Mouse (Mus musculus) liver, embryonic 14.5 days (tissue): ENCODE data around the gene Gsx2. TPM values are rescaled to one million over a fixed set of nuclear protein-coding genes. Genes with fewer than 3 reads are reported as not detected.
A peak's percentile ranks its signal among the peaks of the same experiment; 100 is the strongest.

Experiments
- ATAC-seq: fragments of 200-750 bp; cut with Nextera tagmentation; 2 replicates; pipeline ENCODE4 v1.8.0; 2017; ENCODE audit warnings: moderate number of reproducible peaks, mild to moderate bottlenecking, moderate library complexity; ENCODE audit not compliant: insufficient read depth
- DNase-seq, 3 experiments: peaks; one replicate each; pipeline ENCODE4 v3.0.0-alpha.2; 2012 to 2013; ENCODE audit warnings: low read depth in 3 of 3, low spot score in 3 of 3
- H3K27ac ChIP-seq: fragments of 300-500 bp; sonication (generic); 2 replicates; pipeline ENCODE4 v1.5.1; 2014; ENCODE audit warnings: moderate library complexity, mild to moderate bottlenecking, control low read depth, inconsistent platforms
- H3K27me3 ChIP-seq: fragments of 300-500 bp; sonication (generic); 2 replicates; pipeline ENCODE4 v1.6.1; 2014; ENCODE audit warnings: mild to moderate bottlenecking, low read length, moderate library complexity; ENCODE audit not compliant: control insufficient read depth, insufficient read depth
- H3K36me3 ChIP-seq: fragments of 300-500 bp; sonication (generic); replicated peaks from 2 replicates; pipeline ENCODE4 v1.6.1; 2014; ENCODE audit warnings: low read depth; ENCODE audit not compliant: control insufficient read depth, insufficient read depth
- H3K4me1 ChIP-seq, 2 experiments: fragments of 200-500 bp in 1 of 2; fragments of 300-500 bp in 1 of 2; sonication (generic) in 1 of 2; replicated peaks; 2 replicates each; pipeline ENCODE4 v1.6.1; 2012 to 2014; ENCODE audit warnings: antibody characterized with exemption in 1 of 2, inconsistent platforms in 1 of 2, low read length in 1 of 2; ENCODE audit not compliant: control insufficient read depth in 2 of 2, insufficient read depth in 2 of 2
- H3K4me2 ChIP-seq: fragments of 300-500 bp; sonication (generic); 2 replicates; pipeline ENCODE4 v1.6.1; 2014; ENCODE audit warnings: low read depth, mild to moderate bottlenecking, control low read depth, moderate library complexity
- H3K4me3 ChIP-seq, 2 experiments: fragments of 200-500 bp in 1 of 2; fragments of 300-500 bp in 1 of 2; sonication (generic) in 1 of 2; 2 replicates each; pipeline ENCODE4 v1.5.1; 2012 to 2014; ENCODE audit warnings: low read depth in 2 of 2, low read length in 2 of 2, mild to moderate bottlenecking in 2 of 2, control low read depth in 1 of 2, inconsistent platforms in 1 of 2, moderate library complexity in 1 of 2; ENCODE audit not compliant: insufficient read depth in 1 of 2
- H3K9ac ChIP-seq: fragments of 300-500 bp; sonication (generic); replicated peaks from 2 replicates; pipeline ENCODE4 v1.6.1; 2014; ENCODE audit warnings: mild to moderate bottlenecking, control low read depth, moderate library complexity
- H3K9me3 ChIP-seq: fragments of 300-500 bp; sonication (generic); 2 replicates; pipeline ENCODE4 v1.6.1; 2016; ENCODE audit warnings: low read length, mixed read lengths; ENCODE audit not compliant: control insufficient read depth
- CTCF ChIP-seq: IDR thresholded peaks from 2 replicates; pipeline ENCODE4 v1.5.1; 2016; ENCODE audit warnings: antibody characterized with exemption, low read depth, control low read depth
- EP300 ChIP-seq: IDR thresholded peaks from 2 replicates; pipeline ENCODE4 v1.6.1; 2016; ENCODE audit warnings: antibody characterized with exemption, low read depth
- WGBS: fragments of 180-500 bp; shearing (Covaris S2); extraction: QIAGEN DNeasy Blood & Tissue Kit; methylation state at CpG from one replicate; pipeline ENCODE4 v1.1.7; 2014; ENCODE audit not compliant: insufficient replicate concordance; 5-methylcytosine and 5-hydroxymethylcytosine counted together
- polyA plus RNA-seq, 2 experiments: library from polyadenylated mRNA; depleted of rRNA in 1 of 2; stranded (reverse) in 1 of 2; unstranded in 1 of 2; fragments of >200 nt; fragmentation: Nextera tagmentation in 1 of 2; extraction: Ambion mirVana in 1 of 2; gene quantifications; 2 replicates each; pipeline versions ENCODE4 v1.2.1 to v1.2.3; 2012 to 2014

The Gsx2 gene
- polyA plus RNA-seq, 2 experiments, result not detected

- no peaks in the 10 kb centered on the region for H3K36me3 ChIP-seq
- no peak for TF ChIP-seq EP300
- TF ChIP-seq CTCF, result no peak
- H3K4me3 ChIP-seq, result no peak overlapping the region
- H3K9ac ChIP-seq, result no peak overlapping the region
- H3K4me2 ChIP-seq, result no peak overlapping the region
- H3K27me3 ChIP-seq, result peaks cover 100% of the 10 kb centered on the region
- no peaks in the 10 kb centered on the region for H3K4me1 ChIP-seq
- 4% methylated on average over 17 of the region's 17 CpGs for WGBS
- DNase-seq (no peak), ATAC-seq (no peak)
- H3K27ac ChIP-seq, result no peak overlapping the region
- no peaks in the 10 kb centered on the region for H3K9me3 ChIP-seq
These were observed 1.1 kb downstream of the Gsx2 start for GRCm38 (mm10) chr5:75076326-75077050.

- WGBS, result 2% methylated on average over 19 of the region's 19 CpGs
- TF ChIP-seq EP300, result no peak
- no peak for TF ChIP-seq CTCF
- no peak for ATAC-seq
These were observed 1.6 kb downstream of the Gsx2 start for GRCm38 (mm10) chr5:75077051-75077380.

GRCm38 (mm10) chr5:75079564-75079963, 4.2 kb downstream of the Gsx2 start:
- Histone ChIP-seq H3K4me3 (no peak overlapping the region), H3K36me3 (no peaks in the 10 kb centered on the region), H3K27me3 (peaks cover 99% of the 10 kb centered on the region), H3K27ac (no peak overlapping the region), H3K9ac (no peak overlapping the region), H3K9me3 (no peaks in the 10 kb centered on the region), H3K4me1 (no peaks in the 10 kb centered on the region), H3K4me2 (no peak overlapping the region)
- TF ChIP-seq EP300, result no peak
- peak; percentile 39 for TF ChIP-seq CTCF
- no peak for DNase-seq
- 0% methylated on average over 7 of the region's 7 CpGs for WGBS
- no peak for ATAC-seq

More at GRCm38 (mm10) chr5:75077051-75077380, 1.6 kb downstream of the Gsx2 start:
- no peak for DNase-seq
- Histone ChIP-seq H3K9ac (no peak overlapping the region), H3K27ac (no peak overlapping the region), H3K4me3 (no peak overlapping the region), H3K4me1 (no peaks in the 10 kb centered on the region), H3K36me3 (no peaks in the 10 kb centered on the region), H3K27me3 (peaks cover 99% of the 10 kb centered on the region), H3K9me3 (no peaks in the 10 kb centered on the region), H3K4me2 (no peak overlapping the region)

- 7% methylated on average over 6 of the region's 6 CpGs for WGBS
- Histone ChIP-seq H3K9me3 (no peaks in the 10 kb centered on the region), H3K4me2 (no peak overlapping the region), H3K4me3 (no peak overlapping the region), H3K27ac (no peak overlapping the region), H3K4me1 (no peaks in the 10 kb centered on the region), H3K36me3 (no peaks in the 10 kb centered on the region), H3K9ac (no peak overlapping the region), H3K27me3 (peaks cover 93% of the 10 kb centered on the region)
- TF ChIP-seq EP300, result no peak
- TF ChIP-seq CTCF, result no peak
- ATAC-seq (no peak), DNase-seq (no peak)
These were observed 7.0 kb downstream of the Gsx2 start for GRCm38 (mm10) chr5:75082439-75082838.

- ATAC-seq, result no peak
- no peaks in the 10 kb centered on the region for H3K9me3 ChIP-seq
- TF ChIP-seq CTCF (no peak), EP300 (no peak)
- H3K9ac ChIP-seq, result no peak overlapping the region
- H3K27ac ChIP-seq, result no peak overlapping the region
- DNase-seq, result no peak
- H3K4me3 ChIP-seq, result no peak overlapping the region
- H3K27me3 ChIP-seq, result peaks cover 88% of the 10 kb centered on the region
- 2% methylated on average over 13 of the region's 14 CpGs for WGBS
- H3K36me3 ChIP-seq, result no peaks in the 10 kb centered on the region
- no peaks in the 10 kb centered on the region for H3K4me1 ChIP-seq
- H3K4me2 ChIP-seq, result no peak overlapping the region
These were observed 7.7 kb downstream of the Gsx2 start for GRCm38 (mm10) chr5:75083061-75083460.
